Mouse (Mus musculus) liver, adult 2 months (tissue): ENCODE data around the gene Olfr875. TPM values are rescaled to one million over a fixed set of nuclear protein-coding genes. Genes with fewer than 3 reads are reported as not detected.
"Not testable (repeated sequence)": the region's sequence is repeated elsewhere in the genome, so short reads cannot be mapped to it uniquely, and the experiment has no call there.

Experiments used
- DNase-seq: peaks from one replicate; pipeline ENCODE4 v3.0.0-alpha.2; 2011; ENCODE audit warnings: low read depth, low spot score; ENCODE audit errors: extremely low read depth
- H3K27ac ChIP-seq: fragments of 200-500 bp; replicated peaks from 2 replicates; pipeline ENCODE4 v1.5.1; 2012; ENCODE audit warnings: low read depth, mild to moderate bottlenecking, control low read depth, inconsistent platforms, low read length; ENCODE audit not compliant: insufficient read depth
- H3K27me3 ChIP-seq: fragments of 200-500 bp; 2 replicates; pipeline ENCODE4 v1.6.1; 2012; ENCODE audit warnings: mild to moderate bottlenecking, moderate library complexity, low read length, inconsistent platforms; ENCODE audit not compliant: control insufficient read depth, insufficient read depth
- H3K36me3 ChIP-seq: fragments of 200-500 bp; 2 replicates; pipeline ENCODE4 v1.6.1; 2012; ENCODE audit warnings: low read length, inconsistent platforms; ENCODE audit not compliant: control insufficient read depth, insufficient read depth
- H3K4me1 ChIP-seq: fragments of 200-500 bp; 2 replicates; pipeline ENCODE4 v1.6.1; 2011; ENCODE audit warnings: low read length; ENCODE audit not compliant: control insufficient read depth, insufficient read depth
- H3K4me3 ChIP-seq: fragments of 200-500 bp; 2 replicates; pipeline ENCODE4 v1.5.1; 2011; ENCODE audit warnings: low read depth, mild to moderate bottlenecking, control low read depth, low read length, moderate library complexity; ENCODE audit not compliant: insufficient read depth
- H3K79me2 ChIP-seq: fragments of 200-500 bp; 2 replicates; pipeline ENCODE4 v1.6.1; 2012; ENCODE audit warnings: inconsistent platforms, mild to moderate bottlenecking, low read length, moderate library complexity; ENCODE audit not compliant: control insufficient read depth, insufficient read depth
- H3K9ac ChIP-seq: fragments of 200-500 bp; 2 replicates; pipeline ENCODE4 v1.6.1; 2012; ENCODE audit warnings: low read depth, mild to moderate bottlenecking, control low read depth, inconsistent platforms, low read length
- CTCF ChIP-seq: fragments of 200-500 bp; IDR thresholded peaks from 2 replicates; pipeline ENCODE4 v1.5.1; 2011; ENCODE audit warnings: low read depth, low read length, control low read depth
- POLR2A ChIP-seq: fragments of 200-500 bp; IDR thresholded peaks from 2 replicates; pipeline ENCODE4 v1.6.1; 2011; ENCODE audit warnings: low read length, control low read depth; ENCODE audit not compliant: insufficient read depth; ENCODE audit errors: extremely low read depth
- WGBS: fragments of 180-500 bp; shearing (Covaris S2); methylation state at CpG from one replicate; pipeline ENCODE4 v1.1.7; 2018; 5-methylcytosine and 5-hydroxymethylcytosine counted together
- polyA plus RNA-seq: library from polyadenylated mRNA; depleted of rRNA; stranded (reverse); fragments of >200 nt; gene quantifications from 2 replicates; pipeline ENCODE4 v1.2.3, GENCODE M21; 2012
- total RNA-seq: library from RNA; depleted of rRNA; stranded (reverse); fragments of >200 nt; gene quantifications from 2 replicates; pipeline ENCODE4 v1.2.3, GENCODE M21; 2014

The Olfr875 gene
- total and polyA plus RNA-seq, 2 experiments = not detected

GRCm38 (mm10) chr9:37761728-37762127 lies 9.9 kb upstream of the Olfr875 start:
- WGBS = 91% methylated on average over 2 of the region's 2 CpGs
- TF ChIP-seq POLR2A (no peak), CTCF (no peak)
- Histone ChIP-seq H3K4me1 (no peaks in the 10 kb centered on the region), H3K36me3 (no peaks in the 10 kb centered on the region), H3K27me3 (no peaks in the 10 kb centered on the region), H3K9ac (no peak overlapping the region), H3K4me3 (no peak overlapping the region), H3K79me2 (no peaks in the 10 kb centered on the region), H3K27ac (no peak overlapping the region)
- no peak for DNase-seq

GRCm38 (mm10) chr9:37762541-37762940 lies 9.1 kb upstream of the Olfr875 start:
- no peaks in the 10 kb centered on the region for H3K27me3 ChIP-seq
- H3K36me3 ChIP-seq = no peaks in the 10 kb centered on the region
- no peaks in the 10 kb centered on the region for H3K4me1 ChIP-seq
- no peak overlapping the region for H3K4me3 ChIP-seq
- H3K27ac ChIP-seq = no peak overlapping the region
- no peak overlapping the region for H3K9ac ChIP-seq
- TF ChIP-seq CTCF = peak; percentile 8; the same call in 1 of the 2 replicates
- no peak for TF ChIP-seq POLR2A
- peak; percentile 6 for DNase-seq
- H3K79me2 ChIP-seq = no peaks in the 10 kb centered on the region
- 50% methylated on average over 2 of the region's 2 CpGs for WGBS

- no peak overlapping the region for H3K9ac ChIP-seq
- H3K36me3 ChIP-seq = no peaks in the 10 kb centered on the region
- H3K27ac ChIP-seq = no peak overlapping the region
- no peaks in the 10 kb centered on the region for H3K4me1 ChIP-seq
- TF ChIP-seq CTCF (no peak), POLR2A (no peak)
- no peaks in the 10 kb centered on the region for H3K79me2 ChIP-seq
- no peak overlapping the region for H3K4me3 ChIP-seq
- no peaks in the 10 kb centered on the region for H3K27me3 ChIP-seq
- 74% methylated on average over 2 of the region's 2 CpGs for WGBS
- DNase-seq = no peak
Measured at GRCm38 (mm10) chr9:37770661-37771060, 996 bp upstream of the Olfr875 start.

GRCm38 (mm10) chr9:37782766-37783260 lies 11.2 kb downstream of the Olfr875 start:
- WGBS = 4% methylated on average over 7 of the region's 7 CpGs
- Histone ChIP-seq H3K36me3 (no peaks in the 10 kb centered on the region), H3K79me2 (no peaks in the 10 kb centered on the region), H3K9ac (peak overlapping the region; percentile 38; the same call in 1 of the 2 replicates), H3K27me3 (no peaks in the 10 kb centered on the region), H3K4me1 (peaks cover 2% of the 10 kb centered on the region; the same call in 1 of the 2 replicates), H3K27ac (no peak overlapping the region), H3K4me3 (peak overlapping the region; percentile 31; the same call in 1 of the 2 replicates)
- DNase-seq = peak; percentile 67
- TF ChIP-seq CTCF (no peak), POLR2A (no peak)

GRCm38 (mm10) chr9:37783394-37784387 lies 12.0 kb downstream of the Olfr875 start:
- not testable (repeated sequence) for DNase-seq, H3K36me3 ChIP-seq, H3K79me2 ChIP-seq, H3K27me3 ChIP-seq, H3K4me3 ChIP-seq, H3K27ac ChIP-seq, H3K9ac ChIP-seq, H3K4me1 ChIP-seq
- 76% methylated on average over 11 of the region's 15 CpGs for WGBS

GRCm38 (mm10) chr9:37786411-37786810 lies 14.8 kb downstream of the Olfr875 start:
- 82% methylated on average over 2 of the region's 2 CpGs for WGBS
- peaks cover 2% of the 10 kb centered on the region; the same call in 1 of the 2 replicates for H3K4me1 ChIP-seq

More at GRCm38 (mm10) chr9:37786411-37786810, 14.8 kb downstream of the Olfr875 start:
- TF ChIP-seq CTCF = no peak
- H3K36me3 ChIP-seq = no peaks in the 10 kb centered on the region
- H3K27me3 ChIP-seq = no peaks in the 10 kb centered on the region
- H3K79me2 ChIP-seq = no peaks in the 10 kb centered on the region
- no peak overlapping the region for H3K9ac ChIP-seq
- no peak overlapping the region for H3K27ac ChIP-seq
- no peak for DNase-seq
- H3K4me3 ChIP-seq = no peak overlapping the region
